Mouse (Mus musculus) testis, adult 2 months (tissue): ENCODE measurements around the gene B3galnt1.

ENCODE experiments used
- CTCF ChIP-seq: fragments of 200-500 bp; IDR thresholded peaks from 2 replicates; pipeline ENCODE4 v1.5.1; 2012; ENCODE audit warnings: low read depth, mild to moderate bottlenecking, inconsistent platforms, low read length, moderate library complexity; ENCODE audit not compliant: control insufficient read depth, insufficient read depth, insufficient replicate concordance
- POLR2A ChIP-seq: fragments of 200-500 bp; IDR thresholded peaks from 2 replicates; pipeline ENCODE4 v1.6.1; 2012; ENCODE audit warnings: low read depth, mild to moderate bottlenecking, inconsistent platforms, low read length, moderate library complexity; ENCODE audit not compliant: control insufficient read depth

- TF ChIP-seq CTCF, result no peak
- TF ChIP-seq POLR2A, result no peak
Observed at GRCm38 (mm10) chr3:69532687-69533086, 66.1 kb downstream of the B3galnt1 start.
